Mouse (Mus musculus) stomach, postnatal 0 days (tissue): Measurements from ENCODE around the gene Gm5483. TPM values are rescaled to one million over a fixed set of nuclear protein-coding genes. Genes with fewer than 3 reads are reported as not detected.
"Not testable (repeated sequence)": the region's sequence is repeated elsewhere in the genome, so short reads cannot be mapped to it uniquely, and the experiment has no call there.

ENCODE experiments used
- ATAC-seq: fragments of 200-750 bp; cut with Nextera tagmentation; 2 replicates; pipeline ENCODE4 v1.8.0; 2017; ENCODE audit not compliant: low FRiP score, low TSS enrichment
- DNase-seq: peaks from one replicate; pipeline ENCODE4 v3.0.0-alpha.2; 2016; ENCODE audit warnings: low spot score
- H3K27ac ChIP-seq: fragments of 300-500 bp; sonication (generic); replicated peaks from 2 replicates; pipeline ENCODE4 v1.5.1; 2014; ENCODE audit warnings: mild to moderate bottlenecking, control low read depth
- H3K27me3 ChIP-seq: fragments of 300-500 bp; sonication (generic); 2 replicates; pipeline ENCODE4 v1.6.1; 2014; ENCODE audit warnings: low read length; ENCODE audit not compliant: control insufficient read depth, insufficient read depth
- H3K36me3 ChIP-seq: fragments of 300-500 bp; sonication (generic); 2 replicates; pipeline ENCODE4 v1.6.1; 2014; ENCODE audit warnings: low read length, mixed read lengths; ENCODE audit not compliant: control insufficient read depth, insufficient read depth
- H3K4me1 ChIP-seq: fragments of 300-500 bp; sonication (generic); replicated peaks from 2 replicates; pipeline ENCODE4 v1.6.1; 2014; ENCODE audit warnings: antibody characterized with exemption; ENCODE audit not compliant: control insufficient read depth, insufficient read depth
- H3K4me2 ChIP-seq: fragments of 300-500 bp; sonication (generic); replicated peaks from 2 replicates; pipeline ENCODE4 v1.6.1; 2014; ENCODE audit warnings: low read depth, mild to moderate bottlenecking, control low read depth, moderate library complexity
- H3K4me3 ChIP-seq: fragments of 300-500 bp; sonication (generic); 2 replicates; pipeline ENCODE4 v1.5.1; 2014; ENCODE audit warnings: low read depth, low read length, control low read depth
- H3K9ac ChIP-seq: fragments of 300-500 bp; sonication (generic); 2 replicates; pipeline ENCODE4 v1.6.1; 2014; ENCODE audit warnings: mild to moderate bottlenecking, low read length, control low read depth, mixed read lengths
- H3K9me3 ChIP-seq: fragments of 300-500 bp; sonication (generic); 2 replicates; pipeline ENCODE4 v1.6.1; 2016; ENCODE audit warnings: low read length; ENCODE audit not compliant: control insufficient read depth
- CTCF ChIP-seq: IDR thresholded peaks from 2 replicates; pipeline ENCODE4 v1.5.1; 2016; ENCODE audit warnings: antibody characterized with exemption, low read depth, mild to moderate bottlenecking, moderate library complexity
- EP300 ChIP-seq: optimal IDR thresholded peaks from 2 replicates; pipeline ENCODE3; 2016; ENCODE audit warnings: antibody characterized with exemption
- WGBS: fragments of 180-500 bp; shearing (Covaris S2); extraction: QIAGEN DNeasy Blood & Tissue Kit; methylation state at CpG from one replicate; pipeline ENCODE4 v1.1.7; 2014; 5-methylcytosine and 5-hydroxymethylcytosine counted together
- polyA plus RNA-seq: library from polyadenylated mRNA; unstranded; fragments of >200 nt; fragmentation: Nextera tagmentation; extraction: Ambion mirVana; gene quantifications from 2 replicates; pipeline ENCODE4 v1.2.1, GENCODE M21; 2015

The Gm5483 gene
- 2.7 and 3.8 TPM in 2 replicates for polyA plus RNA-seq

GRCm38 (mm10) chr16:36183912-36184311 lies at the start of gene Gm5483:
Gene Gm5483, plus strand, starts transcription at chr16:36184212.
- H3K27ac ChIP-seq, H3K9ac ChIP-seq, H3K4me3 ChIP-seq, H3K9me3 ChIP-seq, H3K4me1 ChIP-seq, DNase-seq, ATAC-seq, H3K4me2 ChIP-seq, H3K36me3 ChIP-seq, H3K27me3 ChIP-seq: not testable (repeated sequence)
- WGBS, result 69% methylated on average over 4 of the region's 4 CpGs

GRCm38 (mm10) chr16:36138201-36138600 lies 45.8 kb upstream of the Gm5483 start:
- TF ChIP-seq CTCF (no peak), EP300 (no peak)
- ATAC-seq (no peak), DNase-seq (no peak)
- H3K27ac ChIP-seq, result no peak overlapping the region
- no peaks in the 10 kb centered on the region for H3K36me3 ChIP-seq
- H3K4me1 ChIP-seq, result no peaks in the 10 kb centered on the region
- H3K9ac ChIP-seq, result no peak overlapping the region
- H3K27me3 ChIP-seq, result no peaks in the 10 kb centered on the region
- H3K4me3 ChIP-seq, result no peak overlapping the region
- no peak overlapping the region for H3K4me2 ChIP-seq
- no peaks in the 10 kb centered on the region for H3K9me3 ChIP-seq
- 81% methylated on average over 2 of the region's 2 CpGs for WGBS

- Histone ChIP-seq H3K4me3 (no peak within 1 kb of the TSS), H3K4me1 (no peaks in the 10 kb centered on the region), H3K4me2 (no peak within 1 kb of the TSS), H3K27ac (no peak within 1 kb of the TSS), H3K27me3 (no peaks in the 10 kb centered on the region), H3K9ac (no peak within 1 kb of the TSS), H3K36me3 (no peaks in the 10 kb centered on the region), H3K9me3 (no peaks in the 10 kb centered on the region)
- TF ChIP-seq CTCF (no peak), EP300 (no peak)
- ATAC-seq (no peak), DNase-seq (no peak)
Observed at GRCm38 (mm10) chr16:36156402-36156975, 27.5 kb upstream of the Gm5483 start, which contains the start of gene Stfa2l1. Gene Stfa2l1, plus strand, starts transcription at chr16:36156811.

- not testable (repeated sequence) for DNase-seq, H3K27ac ChIP-seq, H3K36me3 ChIP-seq, H3K27me3 ChIP-seq, H3K9me3 ChIP-seq, ATAC-seq, H3K4me2 ChIP-seq, H3K9ac ChIP-seq, H3K4me1 ChIP-seq, H3K4me3 ChIP-seq
- 82% methylated on average over 9 of the region's 10 CpGs for WGBS
Observed at GRCm38 (mm10) chr16:36167841-36168240, 16.2 kb upstream of the Gm5483 start.

GRCm38 (mm10) chr16:36176108-36176507 lies 7.9 kb upstream of the Gm5483 start:
- H3K4me3 ChIP-seq, result no peak overlapping the region
- no peak overlapping the region for H3K27ac ChIP-seq
- no peaks in the 10 kb centered on the region for H3K9me3 ChIP-seq
- ATAC-seq (no peak), DNase-seq (no peak)
- no peaks in the 10 kb centered on the region for H3K36me3 ChIP-seq
- H3K27me3 ChIP-seq, result no peaks in the 10 kb centered on the region
- H3K9ac ChIP-seq, result no peak overlapping the region
- TF ChIP-seq EP300 (no peak), CTCF (no peak)
- H3K4me1 ChIP-seq, result no peaks in the 10 kb centered on the region
- no peak overlapping the region for H3K4me2 ChIP-seq

- ATAC-seq, result no peak
Observed at GRCm38 (mm10) chr16:36179910-36180309, 4.1 kb upstream of the Gm5483 start.

More at GRCm38 (mm10) chr16:36179910-36180309, 4.1 kb upstream of the Gm5483 start:
- Histone ChIP-seq H3K27me3 (no peaks in the 10 kb centered on the region), H3K4me3 (no peak overlapping the region), H3K4me2 (no peak overlapping the region), H3K36me3 (no peaks in the 10 kb centered on the region), H3K27ac (no peak overlapping the region), H3K4me1 (no peaks in the 10 kb centered on the region), H3K9ac (no peak overlapping the region), H3K9me3 (no peaks in the 10 kb centered on the region)
- DNase-seq, result no peak
- WGBS, result 73% methylated on average over 2 of the region's 2 CpGs
- TF ChIP-seq EP300 (no peak), CTCF (no peak)
